Mouse (Mus musculus) ovary, postnatal 36 days (tissue): ENCODE data around the gene Polrmt.
"Not testable (repeated sequence)": the region's sequence is repeated elsewhere in the genome, so short reads cannot be mapped to it uniquely, and the experiment has no call there.

ENCODE experiments used
- DNase-seq: peaks from one replicate; pipeline ENCODE4 v3.0.0; 2022; ENCODE audit warnings: low spot score, mixed read lengths

The Polrmt gene

GRCm38 (mm10) chr10:79774486-79775279 lies 28.3 kb upstream of the Polrmt start:
- no peak for DNase-seq

DNA sequence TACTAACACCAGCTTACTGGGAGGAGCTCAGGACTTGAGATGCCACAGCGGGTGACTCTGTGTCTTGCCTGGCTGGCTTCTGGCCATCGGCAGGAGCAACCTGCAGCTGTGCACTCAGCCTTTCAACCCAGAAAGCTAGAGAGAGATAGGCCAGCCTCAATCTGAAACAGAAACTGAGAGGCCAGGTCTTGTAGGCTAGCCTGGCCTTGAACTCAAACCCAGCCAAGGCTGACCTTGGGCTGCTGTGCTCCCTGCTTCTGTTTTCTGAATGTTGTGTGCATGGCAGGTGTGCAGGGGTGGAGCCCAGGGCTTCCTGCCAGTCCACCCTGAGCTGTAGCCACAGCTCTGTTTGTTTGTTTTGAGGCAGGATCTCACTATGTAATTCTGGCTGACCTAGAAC lies 26.8 kb upstream of the Polrmt start:
- no peak for DNase-seq

DNA sequence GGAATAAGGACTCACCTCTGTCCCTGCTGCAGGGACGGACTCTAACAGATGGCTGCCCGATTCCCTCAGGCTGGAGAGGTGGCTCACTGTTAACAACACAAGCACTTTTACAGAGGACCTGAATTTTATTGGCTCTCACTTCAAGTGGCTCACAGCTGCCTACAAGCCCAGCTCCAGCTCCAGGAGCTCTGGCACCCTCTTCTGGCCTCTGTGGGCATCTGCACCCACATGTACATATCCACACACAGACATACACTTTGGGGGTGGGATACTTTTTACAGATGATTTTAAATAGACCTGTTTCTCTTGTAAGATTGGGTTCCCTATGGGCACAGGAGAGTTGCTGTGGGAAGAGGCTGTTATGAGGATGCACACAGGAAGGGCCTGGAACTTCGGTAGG lies 25.9 kb upstream of the Polrmt start:
- DNase-seq, result no peak

GRCm38 (mm10) chr10:79769329-79769728 lies 22.9 kb upstream of the Polrmt start:
- no peak for DNase-seq

DNA sequence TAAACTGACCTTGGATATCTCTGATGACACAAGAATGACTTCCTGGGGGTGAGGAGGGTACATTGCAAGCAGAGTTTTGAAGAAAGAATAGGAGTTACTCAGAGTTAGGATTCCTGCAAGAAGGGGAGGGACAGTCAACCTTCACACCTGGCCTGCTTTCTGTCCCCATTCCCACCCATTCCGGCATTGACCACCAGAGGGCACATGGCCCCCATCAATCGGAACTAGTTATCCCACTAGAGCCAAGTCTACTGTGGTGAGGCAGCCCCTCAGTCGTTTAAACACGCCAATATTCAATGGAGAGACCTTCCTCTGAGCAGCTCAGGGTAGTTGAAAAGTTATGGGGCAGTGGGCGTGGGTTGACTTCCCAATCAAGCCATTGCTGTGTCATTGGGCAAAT lies 22.0 kb upstream of the Polrmt start:
- peak; percentile 71 for DNase-seq

DNA sequence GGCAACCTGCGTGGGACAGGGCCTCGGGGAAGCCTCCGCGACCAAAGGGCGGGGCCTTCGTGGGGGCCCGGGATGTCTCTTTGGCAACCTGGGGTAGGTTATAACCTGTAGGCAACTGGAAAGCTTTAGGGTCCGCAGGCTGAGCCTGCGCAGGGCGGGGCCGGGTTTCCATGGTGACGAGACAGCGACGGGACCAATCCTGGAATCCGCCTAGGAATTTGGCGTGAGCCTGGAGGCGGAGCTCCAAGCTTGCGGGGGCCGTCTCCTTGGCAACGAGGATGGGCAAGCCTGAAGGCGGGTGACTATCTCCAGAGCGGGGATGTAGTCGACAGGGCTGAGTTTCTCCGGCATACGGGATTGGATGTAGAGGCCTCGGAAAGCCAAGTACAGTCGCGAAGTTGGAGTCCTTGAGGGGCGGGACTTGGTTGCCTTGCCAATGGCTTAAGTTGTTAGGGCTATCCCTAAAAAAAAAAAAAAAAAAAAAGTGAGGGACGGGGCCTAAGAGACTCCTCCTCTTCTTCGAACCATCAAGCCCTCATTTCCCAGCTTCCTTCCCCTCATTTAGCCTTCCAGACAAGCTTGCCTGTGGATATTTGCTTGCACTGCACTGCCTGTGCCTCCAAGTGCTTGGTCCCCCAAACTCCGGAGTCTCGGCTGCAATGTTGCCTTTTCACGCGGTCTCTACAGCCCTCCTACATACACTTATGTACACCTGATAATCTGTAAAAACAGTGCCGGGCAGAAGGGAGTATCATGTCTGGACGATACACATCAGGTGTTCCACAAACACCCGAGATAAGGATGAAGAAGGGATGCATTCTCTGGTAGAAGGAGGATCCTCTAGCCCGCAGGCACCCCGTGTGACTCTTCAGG lies 21.2 kb upstream of the Polrmt start:
- DNase-seq, result peak; percentile 93

DNA sequence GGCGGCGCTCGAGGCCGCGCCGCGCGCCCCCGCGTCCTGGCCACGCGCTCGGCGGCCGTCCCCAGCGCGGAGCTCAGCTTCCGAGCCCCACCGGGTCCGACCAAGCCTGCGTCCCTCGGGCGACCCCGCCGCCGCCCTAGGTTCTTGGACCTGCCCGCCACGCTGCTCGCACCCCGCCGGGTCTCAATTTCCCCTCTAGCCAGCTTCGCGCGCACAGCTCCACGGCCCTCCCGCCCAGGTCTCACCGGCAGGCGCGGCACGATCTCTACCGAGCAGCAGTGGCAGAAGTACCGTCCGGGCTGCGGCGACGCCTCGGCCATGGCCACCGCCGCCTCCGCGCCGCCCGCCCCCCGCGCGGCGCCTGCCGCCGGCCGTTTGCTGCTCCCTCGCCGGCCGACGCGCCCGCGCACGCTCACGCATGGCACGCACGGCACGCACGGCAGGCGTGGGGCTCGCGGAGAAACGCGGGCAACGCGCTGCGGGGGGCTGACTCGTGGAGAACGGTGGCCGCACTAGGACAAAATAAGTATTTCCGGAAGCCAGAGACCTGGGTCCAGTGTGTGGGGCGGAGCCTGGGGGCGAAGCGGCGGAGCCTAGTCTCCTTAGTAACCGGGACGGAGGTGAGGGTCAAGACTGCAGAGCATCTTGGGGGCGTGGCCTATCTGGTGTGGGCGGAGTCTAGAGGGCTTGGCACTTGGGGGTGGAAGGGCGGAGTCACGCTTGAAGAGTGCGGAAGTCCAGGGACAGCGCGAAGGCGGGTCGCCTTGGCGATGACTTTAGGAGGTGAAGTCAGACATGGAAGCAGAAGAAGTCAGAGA lies 20.3 kb upstream of the Polrmt start, which contains the start of gene Rnf126:
Gene Rnf126 (minus strand): TSS at position 445 of the 818 bp plus-strand sequence.
- peak; percentile 99 for DNase-seq

- DNase-seq, result no peak
These were observed 19.7 kb upstream of the Polrmt start for GRCm38 (mm10) chr10:79766001-79766507.

DNA sequence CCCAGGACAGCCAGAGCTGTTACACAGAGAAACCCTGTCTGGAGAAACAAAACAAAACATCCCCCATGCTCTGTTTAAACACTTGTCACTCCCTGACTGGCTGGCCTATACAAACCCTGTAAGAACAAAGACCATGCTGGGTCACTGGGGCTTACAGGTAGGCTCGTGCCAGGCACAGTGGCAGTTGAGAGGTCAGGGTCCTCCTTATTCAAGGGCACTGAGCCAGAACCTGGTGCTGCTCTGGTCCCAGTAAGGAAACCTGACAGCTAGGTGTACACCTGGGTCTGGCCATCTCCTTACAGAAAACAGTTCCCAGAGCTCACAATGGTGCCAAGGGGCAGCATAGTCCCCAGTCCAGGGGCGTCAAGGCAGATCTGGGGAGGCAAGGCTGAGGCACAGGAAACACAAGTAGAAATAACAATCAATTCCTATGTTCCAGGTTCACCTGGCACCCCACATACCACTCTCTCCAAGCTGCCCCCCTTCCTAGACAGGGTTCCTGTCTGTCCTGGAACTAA lies 18.9 kb upstream of the Polrmt start:
- no peak for DNase-seq

- DNase-seq, result no peak
These were observed 17.9 kb upstream of the Polrmt start for GRCm38 (mm10) chr10:79764234-79764633.

GRCm38 (mm10) chr10:79762875-79763274 lies 16.5 kb upstream of the Polrmt start:
- no peak for DNase-seq

DNA sequence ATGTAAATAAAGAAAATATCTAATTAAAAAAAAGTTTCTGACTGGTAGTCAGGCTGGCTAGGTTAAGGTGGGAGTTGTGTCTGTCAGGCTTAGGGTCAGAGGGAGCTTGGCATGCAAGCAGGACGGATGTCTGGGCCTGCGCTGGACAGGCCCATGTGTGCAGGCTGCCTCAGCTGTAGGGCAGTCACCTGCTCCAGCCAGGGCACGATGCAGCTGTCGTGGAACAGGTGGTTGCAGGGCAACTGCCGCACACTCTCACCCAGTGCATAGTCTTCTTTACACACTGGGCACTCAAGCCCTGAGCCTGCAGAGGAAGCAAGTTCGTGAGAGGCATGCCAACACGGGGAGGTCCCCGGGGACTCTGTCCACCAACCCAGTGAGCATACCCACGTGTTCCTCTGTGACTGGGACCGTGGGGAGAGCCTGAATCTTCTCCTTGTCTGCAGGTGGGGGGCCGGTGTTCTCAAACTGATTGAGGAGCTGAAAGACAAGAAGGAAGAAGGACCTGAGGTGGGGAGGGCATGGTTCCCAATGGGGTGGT lies 14.3 kb upstream of the Polrmt start:
- no peak for DNase-seq

DNA sequence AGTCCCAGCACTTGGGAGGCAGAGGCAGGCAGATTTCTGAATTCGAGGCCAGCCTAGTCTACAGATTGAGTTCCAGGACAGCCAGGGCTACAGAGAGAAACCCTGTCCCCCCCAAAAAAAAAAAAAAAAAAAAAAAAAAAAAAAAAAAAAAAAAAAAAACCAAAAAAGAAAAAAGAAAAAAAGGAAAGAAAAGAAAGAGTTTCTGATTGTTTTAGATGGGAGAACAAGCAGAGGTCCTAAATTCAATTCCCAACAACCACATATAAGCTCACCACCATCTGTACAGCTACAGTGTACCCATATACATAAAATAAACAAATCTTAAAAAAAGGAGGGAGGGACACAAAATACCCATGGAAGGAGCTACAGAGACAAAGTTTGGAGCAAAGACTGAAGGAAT lies 13.3 kb upstream of the Polrmt start:
- DNase-seq, result not testable (repeated sequence)

- DNase-seq, result no peak
These were observed 10.3 kb upstream of the Polrmt start for GRCm38 (mm10) chr10:79756660-79757059.

- DNase-seq, result no peak
These were observed 9.5 kb upstream of the Polrmt start for GRCm38 (mm10) chr10:79755854-79756253.

DNA sequence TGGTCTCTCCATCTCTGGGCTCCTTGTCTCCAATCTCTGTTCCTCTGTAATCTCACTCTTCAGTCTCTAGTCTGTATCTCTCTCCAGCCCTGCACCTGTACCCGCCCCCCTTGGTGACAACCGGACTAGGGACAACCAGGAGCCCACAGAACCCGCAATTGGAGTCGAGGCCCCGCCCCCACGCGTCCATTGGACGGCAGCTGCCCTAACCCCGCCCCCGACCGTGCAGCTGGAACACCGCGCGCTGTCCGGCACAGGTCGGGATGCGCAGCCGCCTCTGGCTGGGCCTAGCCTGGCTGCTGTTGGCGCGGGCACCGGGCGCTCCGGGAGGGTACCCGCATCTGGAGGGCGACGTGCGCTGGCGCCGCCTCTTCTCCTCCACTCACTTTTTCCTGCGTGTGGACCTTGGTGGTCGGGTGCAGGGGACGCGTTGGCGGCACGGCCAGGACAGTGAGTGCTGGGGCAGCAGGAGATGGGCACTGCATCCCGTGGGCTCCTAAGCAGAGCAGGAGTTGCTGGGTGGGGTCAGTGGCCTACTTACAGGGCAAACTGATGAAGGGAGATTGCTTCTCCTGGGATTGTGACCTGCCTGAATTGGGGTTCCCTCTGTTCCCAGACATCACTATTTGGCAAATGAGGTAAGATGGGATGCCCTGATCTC lies 8.6 kb upstream of the Polrmt start, which contains the start of gene Fgf22:
Gene Fgf22 (plus strand): TSS at position 221 of the 661 bp plus-strand sequence.
- DNase-seq, result peak; percentile 72

DNA sequence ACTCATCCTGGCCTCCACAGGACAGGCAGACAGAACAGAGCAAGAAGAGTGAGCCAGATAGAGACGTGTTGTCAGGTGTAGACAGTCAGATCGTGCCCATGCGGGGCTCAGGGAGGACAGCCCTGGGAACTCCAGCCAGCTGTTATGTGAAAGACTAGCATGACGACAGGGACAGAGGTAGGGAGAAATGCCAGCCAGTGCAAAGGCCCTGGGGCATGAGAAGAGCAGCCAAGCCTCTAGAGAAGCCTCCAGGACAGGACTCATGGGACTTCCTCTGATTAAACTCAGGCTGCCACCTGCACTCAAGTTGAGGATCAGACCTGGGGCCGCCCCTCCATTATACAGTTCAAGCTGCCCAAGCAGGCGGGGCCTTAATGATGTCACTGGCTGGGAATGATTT lies 2.1 kb upstream of the Polrmt start:
- DNase-seq, result peak; percentile 3

DNA sequence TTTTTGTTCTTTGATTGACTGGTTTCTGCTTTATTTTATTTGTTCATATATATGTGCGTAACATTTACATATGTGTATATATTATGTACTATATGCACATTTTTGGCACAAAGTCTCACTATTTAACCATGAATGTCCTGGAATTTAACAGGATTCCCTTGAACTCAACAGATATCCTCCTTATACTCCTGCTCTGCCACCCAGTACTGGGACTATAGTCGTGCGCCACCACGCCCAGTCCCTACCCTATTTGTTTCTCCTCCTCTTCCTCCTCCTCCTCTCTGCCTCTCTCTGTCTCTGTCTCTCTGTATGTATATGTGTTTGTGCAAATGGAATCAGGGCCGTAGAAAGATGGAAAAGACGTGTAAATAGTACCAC lies 382 bp upstream of the Polrmt start:
- DNase-seq, result peak; percentile 3

- DNase-seq, result no peak
These were observed 970 bp downstream of the Polrmt start for GRCm38 (mm10) chr10:79745411-79745810.

GRCm38 (mm10) chr10:79743650-79744365 lies 2.6 kb downstream of the Polrmt start:
- DNase-seq, result no peak
